14 mouse cellular contexts compared by ENCODE assay signal in genomic region chr5:100333607-100334380, GRCm38 (mm10).
DNase-seq lines count a peak whose midpoint lies in the region; ATAC-seq lines count a peak whose summit lies in the region.
"Had no signal": no experiment of that assay in that cellular context is flagged by ENCODE, and none has a peak within 500 bp of the region (broad histone marks: within the 10 kb centered on the region; RNA-seq: fewer than 3 reads in every experiment).

No protein-coding gene starts in this region.

- no peak overlapping the region for H3K9ac ChIP-seq in heart, embryonic 13.5 days
- H3K9ac ChIP-seq: midbrain, embryonic 13.5 days had no signal

- ATAC-seq in heart, embryonic 13.5 days (ENCODE audit: extremely low read depth, insufficient number of reproducible peaks, low FRiP score, low TSS enrichment), result no peak

- no peaks in the 10 kb centered on the region for H3K9me3 ChIP-seq in heart, embryonic 13.5 days
- H3K9me3 ChIP-seq: midbrain, embryonic 13.5 days had no signal

- H3K27me3 ChIP-seq in heart, embryonic 13.5 days (replicated peaks), result no peaks in the 10 kb centered on the region
- H3K27me3 ChIP-seq: midbrain, embryonic 13.5 days had no signal

- WGBS in heart, embryonic 13.5 days, result 50% methylated on average over 14 of the region's 14 CpGs
- 35% methylated on average over 14 of the region's 14 CpGs for WGBS in large intestine, adult 2 months

- H3K27ac ChIP-seq in heart, embryonic 13.5 days (replicated peaks), result peak overlapping the region; percentile 36; the same call in 1 of the 2 replicates
- H3K27ac ChIP-seq: macrophage had no signal

- H3K4me3 ChIP-seq in heart, embryonic 13.5 days, result no peak overlapping the region
- H3K4me3 ChIP-seq: midbrain, embryonic 13.5 days had no signal

- H3K4me2 ChIP-seq in heart, embryonic 13.5 days, result no peak overlapping the region
- H3K4me2 ChIP-seq: midbrain, embryonic 13.5 days had no signal

- no peaks in the 10 kb centered on the region for H3K36me3 ChIP-seq in heart, embryonic 13.5 days
- H3K36me3 ChIP-seq: midbrain, embryonic 13.5 days had no signal

- intact Hi-C loops in heart, postnatal 10 days (cut with DNase I), result no loop called here

- H3K4me1 ChIP-seq in heart, embryonic 13.5 days, result peaks cover 20% of the 10 kb centered on the region

- DNase-seq in heart, postnatal 10 days, result no peak
- peak; percentile 52 for DNase-seq in thymus, postnatal 14 days
- no peak for DNase-seq in thymus, adult 18-20 months
- DNase-seq in large intestine, adult 2 months (ENCODE audit: low read depth, low spot score), result peak; percentile 42
- no peak for DNase-seq in left cerebral cortex, adult 8-10 months (ENCODE audit: low spot score in 2 of 2)
- no peak for DNase-seq in adrenal gland, adult 8-10 months
- DNase-seq: adrenal gland, adult 2 months; cerebellum, adult 8-10 months; heart, postnatal 4 days; kidney, adult 9 months; lung, adult 2 months had no signal

Comparison
In these comparisons a context has a peak if more than half of its experiments do, and no peak if none do; other contexts are left out.
1. DNase-seq: peak in thymus, postnatal 14 days (single experiment) and large intestine, adult 2 months (single experiment); none in heart, postnatal 10 days (0 of 2), thymus, adult 18-20 months (0 of 2), left cerebral cortex, adult 8-10 months (0 of 2) and adrenal gland, adult 8-10 months (single experiment).